Mouse (Mus musculus): ENCODE measurements at regions not wholly inside any gene's neighbourhood (a gene's known extent, or its start where the extent isn't known, plus 50 kb on each side); places are given as distances from the start of the nearest gene placed in this dataset.

DNA sequence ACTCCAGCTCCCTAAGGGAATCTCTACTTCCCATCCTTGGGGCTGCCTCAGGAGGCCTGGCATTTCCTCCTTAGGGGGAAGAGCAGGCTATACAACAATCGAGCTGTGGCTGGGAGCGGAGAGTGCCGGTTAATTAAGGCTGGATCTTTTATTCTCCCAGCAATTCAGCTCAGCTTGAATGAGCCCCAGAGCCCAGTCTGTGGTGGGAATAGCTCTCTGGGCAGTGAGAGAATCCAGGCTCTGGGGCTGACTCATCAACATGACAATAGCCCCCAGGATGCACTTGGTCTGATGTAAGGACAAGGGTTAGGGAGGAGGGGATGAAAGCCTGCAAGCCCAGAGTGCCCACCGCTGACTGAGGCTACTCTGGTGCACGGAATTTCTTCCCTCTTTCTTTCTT, 280.2 kb upstream of the Sox9 start:
- Histone ChIP-seq H3K4me3 (no peak overlapping the region), H3K27ac (no peak overlapping the region), H3K4me2 (replicated peaks) (peak overlapping the region; percentile 24; the same call in 1 of the 2 replicates), H3K9ac (no peak overlapping the region), H3K27me3 (replicated peaks) (no peaks in the 10 kb centered on the region), H3K9me3 (no peaks in the 10 kb centered on the region), H3K36me3 (no peaks in the 10 kb centered on the region), H3K4me1 (peaks cover 12% of the 10 kb centered on the region; the same call in 1 of the 2 replicates)
- ATAC-seq (ENCODE audit: low FRiP score, low read depth), result peak; percentile 99
- 6% methylated on average over 5 of the region's 5 CpGs for WGBS

DNA sequence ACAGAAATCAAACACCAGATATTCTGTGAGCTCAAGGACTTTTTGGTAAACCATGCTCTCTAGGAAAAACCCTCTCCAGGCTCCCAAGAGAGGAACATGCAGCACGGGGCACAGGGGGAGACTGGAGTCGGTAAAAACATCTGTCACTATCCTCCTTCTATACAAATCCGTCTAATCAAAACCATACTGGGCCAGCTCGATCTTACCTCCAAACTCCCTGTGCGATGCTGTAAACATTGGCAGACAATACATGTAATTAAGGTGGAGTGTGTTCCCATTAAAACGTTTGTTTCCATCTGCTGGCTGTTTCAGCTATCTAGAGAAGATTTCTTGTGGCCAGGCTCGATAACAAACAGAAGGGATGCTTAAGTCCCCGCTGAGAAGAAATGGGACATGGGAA, 262.9 kb upstream of the Sox9 start:
- Histone ChIP-seq H3K27me3 (replicated peaks) (no peaks in the 10 kb centered on the region), H3K9me3 (no peaks in the 10 kb centered on the region), H3K27ac (no peak overlapping the region), H3K4me3 (no peak overlapping the region), H3K4me1 (no peaks in the 10 kb centered on the region), H3K4me2 (replicated peaks) (no peak overlapping the region), H3K36me3 (no peaks in the 10 kb centered on the region), H3K9ac (no peak overlapping the region)
- no peak for ATAC-seq (ENCODE audit: low FRiP score, low read depth)
- 77% methylated on average over 8 of the region's 8 CpGs for WGBS

DNA sequence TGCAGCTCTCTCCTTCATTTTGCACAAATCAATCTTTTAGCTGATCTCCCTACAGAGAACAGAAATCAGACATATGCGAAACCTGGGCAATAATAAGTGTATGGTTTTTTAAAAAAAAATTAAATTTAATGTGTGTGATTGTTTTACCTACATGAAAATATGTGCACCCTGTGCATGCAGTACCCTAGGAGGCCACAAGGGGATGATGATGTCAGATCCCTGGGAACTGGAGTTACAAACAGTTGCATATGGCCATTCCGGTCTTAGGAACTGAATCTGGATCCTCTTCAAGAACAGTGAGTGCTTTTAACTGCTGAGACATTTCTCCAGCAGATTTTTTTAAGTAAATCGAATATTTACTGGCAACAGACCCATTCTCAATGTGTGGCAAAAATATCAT, 257.0 kb upstream of the Sox9 start:
- Histone ChIP-seq H3K36me3 (no peaks in the 10 kb centered on the region), H3K9me3 (no peaks in the 10 kb centered on the region), H3K27ac (no peak overlapping the region), H3K4me3 (no peak overlapping the region), H3K4me1 (no peaks in the 10 kb centered on the region), H3K9ac (no peak overlapping the region), H3K27me3 (replicated peaks) (no peaks in the 10 kb centered on the region), H3K4me2 (replicated peaks) (no peak overlapping the region)
- 91% methylated on average over 3 of the region's 3 CpGs for WGBS
- no peak for ATAC-seq (ENCODE audit: low FRiP score, low read depth)

DNA sequence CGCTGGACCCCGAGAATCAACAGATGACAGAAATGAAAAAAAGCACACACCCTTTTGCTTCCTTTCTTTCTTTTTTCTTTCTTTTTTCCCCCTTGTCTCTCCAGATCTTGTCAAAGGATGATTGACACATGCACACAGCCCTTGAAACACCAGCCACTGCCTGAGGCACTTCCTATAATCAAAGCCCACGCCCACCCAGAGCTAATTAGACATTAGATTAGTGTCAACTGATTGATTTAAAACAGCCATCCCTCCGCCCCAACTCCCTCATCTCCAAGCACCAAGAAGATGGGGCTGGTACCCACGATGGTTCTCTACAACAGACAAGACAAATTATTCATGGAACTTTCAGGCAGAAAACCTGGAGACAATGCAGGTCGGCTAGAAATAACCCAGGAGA, 239.5 kb upstream of the Sox9 start:
- WGBS, result 37% methylated on average over 6 of the region's 6 CpGs
- H3K27ac ChIP-seq, result no peak overlapping the region
- H3K4me3 ChIP-seq, result no peak overlapping the region
- H3K9me3 ChIP-seq, result no peaks in the 10 kb centered on the region
- no peak overlapping the region for H3K9ac ChIP-seq
- H3K4me1 ChIP-seq, result peaks cover 8% of the 10 kb centered on the region; the same call in 1 of the 2 replicates
- H3K27me3 ChIP-seq (replicated peaks), result no peaks in the 10 kb centered on the region
- H3K4me2 ChIP-seq (replicated peaks), result no peak overlapping the region
- no peaks in the 10 kb centered on the region for H3K36me3 ChIP-seq
- ATAC-seq (ENCODE audit: low FRiP score, low read depth), result no peak

DNA sequence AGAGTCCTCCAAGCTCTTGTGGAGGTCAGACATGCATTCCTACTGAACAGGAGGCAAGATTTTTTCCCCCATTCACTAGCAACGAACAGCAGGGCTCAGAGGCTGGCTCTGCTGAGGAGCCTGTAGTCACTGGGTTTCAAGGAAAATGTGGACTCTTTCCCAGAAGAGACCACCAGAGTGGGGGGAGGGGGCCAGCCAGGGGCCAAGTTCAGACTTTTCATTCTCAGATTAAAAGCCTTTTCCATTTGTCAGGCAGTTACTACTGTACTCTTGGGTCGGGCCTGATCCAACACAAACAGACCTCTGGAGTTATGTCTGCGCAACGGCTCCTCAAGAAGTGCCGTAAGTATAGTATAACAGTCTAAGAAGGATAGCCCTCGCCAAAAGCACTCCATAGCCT, 238.6 kb upstream of the Sox9 start:
- Histone ChIP-seq H3K9ac (no peak overlapping the region), H3K4me2 (replicated peaks) (no peak overlapping the region), H3K27me3 (replicated peaks) (no peaks in the 10 kb centered on the region), H3K4me3 (no peak overlapping the region), H3K27ac (no peak overlapping the region), H3K4me1 (peaks cover 8% of the 10 kb centered on the region; the same call in 1 of the 2 replicates), H3K36me3 (no peaks in the 10 kb centered on the region), H3K9me3 (no peaks in the 10 kb centered on the region)
- 77% methylated on average over 6 of the region's 6 CpGs for whole genome bisulfite sequencing
- no peak for ATAC-seq (ENCODE audit: low FRiP score, low read depth)

DNA sequence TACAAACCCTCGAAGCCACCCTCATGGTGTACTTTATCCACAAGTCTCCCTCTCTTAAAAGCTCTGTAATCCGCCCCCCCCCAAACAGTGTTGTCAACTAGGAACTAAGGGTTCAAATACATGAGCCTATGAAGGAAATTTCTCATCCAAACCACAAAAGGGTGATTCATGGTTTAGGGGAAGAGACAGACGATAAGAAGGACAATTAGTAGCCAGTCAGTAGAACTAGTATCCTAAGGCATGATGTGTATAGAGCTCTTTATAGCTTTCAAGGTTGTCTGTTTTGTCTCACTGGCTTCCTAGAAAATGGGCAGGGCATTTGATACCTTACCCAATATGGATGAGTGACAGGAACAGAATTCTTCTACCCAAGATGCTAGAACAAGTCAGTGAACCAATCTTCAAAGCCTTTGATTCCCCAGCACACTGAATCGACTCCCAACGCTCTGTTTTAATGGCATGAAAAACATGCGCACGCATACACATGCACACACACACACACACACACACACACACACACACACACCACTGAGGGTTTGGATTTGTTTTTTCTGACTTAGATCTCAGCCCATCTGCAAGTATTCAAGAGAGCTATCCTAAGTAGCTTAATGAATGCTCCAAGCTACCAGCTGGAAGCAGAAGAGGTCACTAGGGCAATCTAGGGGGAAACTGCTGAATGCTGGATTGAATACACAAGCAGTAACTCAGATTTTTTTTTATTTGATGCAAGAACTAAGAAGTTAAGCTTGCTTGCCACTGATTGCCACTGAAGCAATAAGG, 236.6 kb upstream of the Sox9 start:
- Histone ChIP-seq H3K27ac (no peak overlapping the region), H3K27me3 (replicated peaks) (no peaks in the 10 kb centered on the region), H3K4me2 (replicated peaks) (no peak overlapping the region), H3K9me3 (no peaks in the 10 kb centered on the region), H3K4me1 (peaks cover 8% of the 10 kb centered on the region; the same call in 1 of the 2 replicates), H3K9ac (no peak overlapping the region), H3K4me3 (no peak overlapping the region), H3K36me3 (no peaks in the 10 kb centered on the region)
- 78% methylated on average over 7 of the region's 7 CpGs for WGBS
- ATAC-seq (ENCODE audit: low FRiP score, low read depth), result no peak

DNA sequence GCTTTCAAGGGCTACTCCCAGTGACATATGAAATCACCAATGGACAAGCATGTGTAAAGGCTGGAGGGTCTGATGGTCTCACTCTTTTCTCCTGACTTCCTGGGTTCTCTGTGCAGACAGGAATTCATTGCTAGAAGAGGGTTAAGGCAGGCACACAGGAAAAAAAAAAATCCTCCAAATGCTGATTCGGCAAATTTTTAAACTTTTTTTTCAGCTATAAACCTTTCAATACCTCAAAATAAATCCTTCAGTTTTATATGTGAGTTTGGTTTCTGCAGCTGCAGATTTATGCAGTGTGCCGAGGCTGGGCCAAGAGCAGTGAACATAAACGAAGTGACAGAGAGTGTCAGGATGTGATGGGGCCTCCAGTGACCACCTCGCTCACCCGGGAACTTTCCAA, 235.9 kb upstream of the Sox9 start:
- Histone ChIP-seq H3K36me3 (no peaks in the 10 kb centered on the region), H3K9me3 (no peaks in the 10 kb centered on the region), H3K4me1 (peaks cover 8% of the 10 kb centered on the region; the same call in 1 of the 2 replicates)

DNA sequence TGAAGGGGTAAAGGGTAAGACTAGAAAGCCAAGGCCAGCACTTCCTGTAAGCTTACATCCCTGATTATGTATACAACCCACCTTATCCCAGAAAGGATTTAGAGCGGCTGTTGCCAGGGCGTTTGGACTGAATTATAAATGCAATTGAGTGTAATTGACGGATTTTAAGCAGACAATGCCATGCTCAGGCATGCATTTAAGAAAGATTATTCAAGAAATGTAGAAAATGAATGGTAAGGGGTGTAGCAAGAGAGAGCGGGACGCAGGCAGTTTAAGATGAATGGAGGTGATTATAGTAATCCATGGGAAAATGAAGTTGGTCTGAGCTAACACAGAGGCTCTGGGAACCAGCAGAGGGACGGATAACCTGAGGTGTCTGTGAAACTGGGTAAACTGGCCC, 229.2 kb upstream of the Sox9 start:
- no peak overlapping the region for H3K27ac ChIP-seq
- H3K36me3 ChIP-seq, result no peaks in the 10 kb centered on the region
- H3K4me2 ChIP-seq (replicated peaks), result no peak overlapping the region
- H3K4me1 ChIP-seq, result no peaks in the 10 kb centered on the region
- ATAC-seq (ENCODE audit: low FRiP score, low read depth), result no peak
- H3K9me3 ChIP-seq, result no peaks in the 10 kb centered on the region
- no peak overlapping the region for H3K9ac ChIP-seq
- WGBS, result 71% methylated on average over 6 of the region's 6 CpGs
- no peaks in the 10 kb centered on the region for H3K27me3 ChIP-seq (replicated peaks)
- H3K4me3 ChIP-seq, result no peak overlapping the region

More for the DNA sequence above, 235.9 kb upstream of the Sox9 start:
- ATAC-seq (ENCODE audit: low FRiP score, low read depth), result no peak
- Histone ChIP-seq H3K9ac (no peak overlapping the region), H3K4me3 (no peak overlapping the region), H3K27ac (no peak overlapping the region), H3K27me3 (replicated peaks) (no peaks in the 10 kb centered on the region), H3K4me2 (replicated peaks) (no peak overlapping the region)
- WGBS, result 71% methylated on average over 5 of the region's 5 CpGs

DNA sequence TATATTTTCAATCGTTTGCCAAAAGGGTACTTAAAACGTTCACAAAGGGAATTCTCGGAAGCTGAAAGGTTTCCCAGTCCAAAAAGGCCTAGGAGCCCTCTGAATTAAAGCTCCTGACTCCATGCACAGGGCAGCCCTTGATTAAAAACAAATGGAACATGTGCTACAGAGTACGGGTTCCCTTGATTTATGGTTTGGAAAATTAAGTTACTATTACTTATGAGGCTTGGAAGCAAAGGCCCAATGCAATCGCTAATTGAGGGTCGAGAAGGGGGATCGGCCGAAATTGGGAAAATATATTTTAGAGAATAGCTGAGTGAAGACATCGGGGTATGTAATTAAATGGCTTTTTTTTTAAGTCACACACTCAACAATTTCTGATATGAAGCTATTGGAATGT, 219.0 kb upstream of the Sox9 start:
- H3K9ac ChIP-seq, result no peak overlapping the region
- H3K27me3 ChIP-seq (replicated peaks), result no peaks in the 10 kb centered on the region; the same call in 1 of the 2 replicates
- no peak overlapping the region for H3K4me3 ChIP-seq
- ATAC-seq (ENCODE audit: low FRiP score, low read depth), result no peak
- H3K4me1 ChIP-seq, result no peaks in the 10 kb centered on the region
- H3K9me3 ChIP-seq, result no peaks in the 10 kb centered on the region
- WGBS, result 78% methylated on average over 9 of the region's 9 CpGs
- H3K36me3 ChIP-seq, result no peaks in the 10 kb centered on the region
- no peak overlapping the region for H3K4me2 ChIP-seq (replicated peaks)
- no peak overlapping the region for H3K27ac ChIP-seq

DNA sequence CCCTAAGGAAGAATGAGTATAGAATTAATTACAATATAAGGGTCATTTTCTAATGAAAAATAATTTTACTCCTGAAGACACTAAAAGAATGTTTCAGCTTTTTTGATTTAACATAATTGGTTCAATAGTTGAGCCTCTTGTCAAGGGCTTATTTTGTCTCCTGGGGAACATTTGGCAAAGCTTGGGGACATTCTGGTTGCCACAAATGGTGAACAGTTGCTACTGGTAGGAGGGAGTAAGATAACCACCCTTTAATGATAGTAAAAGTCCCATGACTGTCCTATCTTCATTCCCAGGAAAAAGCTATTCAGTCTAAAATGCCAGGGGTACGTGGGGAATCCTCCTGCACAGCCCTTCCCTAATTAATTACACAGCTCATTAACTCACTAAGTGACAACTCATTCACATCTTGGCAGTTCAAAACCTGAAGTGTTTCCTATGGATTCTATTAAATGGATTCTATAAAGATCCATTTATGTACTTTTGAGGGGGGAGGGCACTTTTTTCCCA, 217.3 kb upstream of the Sox9 start:
- no peak overlapping the region for H3K27ac ChIP-seq
- ATAC-seq (ENCODE audit: low FRiP score, low read depth), result no peak
- WGBS, result 6% methylated on average over 1 of the region's 1 CpGs
- H3K4me2 ChIP-seq (replicated peaks), result no peak overlapping the region
- no peaks in the 10 kb centered on the region; the same call in 1 of the 2 replicates for H3K27me3 ChIP-seq (replicated peaks)
- no peak overlapping the region for H3K4me3 ChIP-seq
- H3K36me3 ChIP-seq, result no peaks in the 10 kb centered on the region
- H3K9ac ChIP-seq, result no peak overlapping the region
- no peaks in the 10 kb centered on the region for H3K9me3 ChIP-seq
- no peaks in the 10 kb centered on the region for H3K4me1 ChIP-seq

DNA sequence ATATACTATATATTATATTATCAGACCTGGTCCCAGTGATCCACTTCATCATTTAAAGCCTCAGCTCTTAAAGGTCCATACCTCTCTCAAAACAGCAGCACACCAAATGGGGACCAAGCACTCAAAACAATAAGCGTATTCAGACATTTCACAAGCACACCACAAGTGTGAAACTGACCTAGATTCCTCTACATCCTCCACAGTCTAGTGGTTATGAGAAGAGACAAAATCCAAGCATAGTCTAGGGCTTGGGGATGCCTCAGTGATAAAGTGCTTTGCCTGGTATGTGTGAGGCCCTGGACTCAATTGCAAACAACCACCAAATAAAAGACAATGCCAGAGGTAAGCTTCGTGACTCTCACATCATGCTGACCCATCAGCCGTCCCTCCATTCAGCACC, 216.0 kb upstream of the Sox9 start:
- H3K9ac ChIP-seq, result no peak overlapping the region
- H3K4me1 ChIP-seq, result no peaks in the 10 kb centered on the region
- no peaks in the 10 kb centered on the region for H3K9me3 ChIP-seq
- ATAC-seq (ENCODE audit: low FRiP score, low read depth), result no peak
- no peak overlapping the region for H3K4me3 ChIP-seq
- no peak overlapping the region for H3K27ac ChIP-seq
- WGBS, result 86% methylated on average over 3 of the region's 3 CpGs
- no peaks in the 10 kb centered on the region; the same call in 1 of the 2 replicates for H3K27me3 ChIP-seq (replicated peaks)
- no peaks in the 10 kb centered on the region for H3K36me3 ChIP-seq
- no peak overlapping the region for H3K4me2 ChIP-seq (replicated peaks)

DNA sequence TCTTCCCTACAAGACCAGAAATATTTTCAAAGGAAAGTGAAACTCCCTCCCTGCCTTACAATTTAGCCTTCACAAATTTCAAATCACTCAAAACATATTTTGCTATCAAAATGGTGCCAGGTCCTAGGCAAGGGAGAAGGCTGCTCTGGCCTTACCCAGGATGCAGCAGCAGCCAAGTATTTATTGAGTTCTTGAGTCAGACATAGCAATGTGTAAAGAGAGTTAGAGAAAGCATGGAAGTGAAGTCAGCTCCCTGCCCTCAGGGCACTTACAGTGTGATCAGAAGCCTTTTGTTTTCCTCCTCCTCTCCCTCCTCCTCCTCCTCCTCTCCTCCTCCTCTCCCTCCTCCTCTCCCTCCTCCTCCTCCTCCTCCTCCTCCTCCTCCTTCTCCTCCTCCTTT, 194.6 kb upstream of the Sox9 start:
- Histone ChIP-seq H3K9me3 (no peaks in the 10 kb centered on the region), H3K27ac (no peak overlapping the region), H3K4me1 (peaks cover 1% of the 10 kb centered on the region; the same call in 1 of the 2 replicates), H3K4me3 (no peak overlapping the region), H3K36me3 (no peaks in the 10 kb centered on the region), H3K4me2 (replicated peaks) (no peak overlapping the region), H3K27me3 (replicated peaks) (no peaks in the 10 kb centered on the region), H3K9ac (no peak overlapping the region)
- ATAC-seq (ENCODE audit: low FRiP score, low read depth), result no peak

DNA sequence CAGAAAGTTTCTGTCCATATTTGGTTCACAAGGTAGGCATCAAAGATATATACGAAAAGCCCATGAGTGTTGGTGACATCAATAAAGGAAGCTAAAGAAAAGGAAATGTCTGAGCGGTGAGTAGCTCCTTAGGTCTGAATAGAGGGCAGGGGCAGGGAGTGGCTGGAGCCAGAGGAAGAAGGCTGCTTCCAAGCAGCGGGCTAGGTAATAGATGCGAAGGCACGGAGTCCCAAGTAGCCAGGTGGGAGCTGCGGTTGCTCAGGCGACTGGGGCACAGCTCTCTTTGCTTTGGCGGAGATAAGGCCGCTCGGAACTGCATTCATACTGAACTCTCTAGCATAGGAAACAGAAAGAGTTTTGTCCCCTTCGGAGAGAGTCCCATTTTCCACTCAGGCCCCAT, 193.9 kb upstream of the Sox9 start:
- Histone ChIP-seq H3K27ac (no peak overlapping the region), H3K9me3 (no peaks in the 10 kb centered on the region), H3K9ac (no peak overlapping the region), H3K4me1 (peaks cover 7% of the 10 kb centered on the region), H3K27me3 (replicated peaks) (no peaks in the 10 kb centered on the region), H3K4me2 (replicated peaks) (no peak overlapping the region), H3K36me3 (no peaks in the 10 kb centered on the region), H3K4me3 (no peak overlapping the region)
- WGBS, result 71% methylated on average over 11 of the region's 11 CpGs
- ATAC-seq (ENCODE audit: low FRiP score, low read depth), result no peak
